In genomic region chr6:20982931-20983330, GRCm38 (mm10) we compare ENCODE assay signal across 24 mouse cellular contexts.
"Had no signal": no experiment of that assay in that cellular context is flagged by ENCODE, and none has a peak within 500 bp of the region (broad histone marks: within the 10 kb centered on the region; RNA-seq: fewer than 3 reads in every experiment).

No protein-coding gene starts in this region.

- H3K27me3 ChIP-seq: heart, embryonic 13.5 days; heart, embryonic 15.5 days; intestine, embryonic 15.5 days; limb, embryonic 13.5 days; limb, embryonic 15.5 days; liver, embryonic 12.5 days had no signal

- H3K27ac ChIP-seq: heart, adult 2 months; heart, embryonic 13.5 days; heart, embryonic 15.5 days; hindbrain, embryonic 14.5 days; intestine, embryonic 15.5 days; limb, embryonic 13.5 days; limb, embryonic 15.5 days; liver, embryonic 12.5 days; liver, embryonic 14.5 days had no signal

- H3K36me3 ChIP-seq: heart, embryonic 13.5 days; heart, embryonic 15.5 days; intestine, embryonic 15.5 days; limb, embryonic 13.5 days; limb, embryonic 15.5 days; liver, embryonic 12.5 days had no signal

- H3K4me2 ChIP-seq: heart, embryonic 11.5 days; heart, embryonic 13.5 days; heart, embryonic 15.5 days; hindbrain, embryonic 14.5 days; intestine, embryonic 15.5 days; limb, embryonic 13.5 days; limb, embryonic 15.5 days; liver, embryonic 12.5 days had no signal

- H3K9me3 ChIP-seq: heart, embryonic 13.5 days; heart, embryonic 15.5 days; intestine, embryonic 15.5 days; limb, embryonic 13.5 days; limb, embryonic 15.5 days; liver, embryonic 12.5 days had no signal

- H3K4me1 ChIP-seq: heart, embryonic 13.5 days; heart, embryonic 15.5 days; intestine, embryonic 15.5 days; limb, embryonic 13.5 days; limb, embryonic 15.5 days; liver, embryonic 12.5 days had no signal

- H3K9ac ChIP-seq: heart, embryonic 13.5 days; heart, embryonic 15.5 days; hindbrain, embryonic 14.5 days; intestine, embryonic 15.5 days; limb, embryonic 13.5 days; limb, embryonic 15.5 days; liver, embryonic 12.5 days; liver, embryonic 14.5 days had no signal

- DNase-seq: gastrocnemius, postnatal 14 days; gastrocnemius, postnatal 36 days; heart, adult 11 months; heart, adult 2 months; heart, postnatal 14 days; heart, postnatal 36 days; kidney, adult 18-20 months; kidney, adult 8-10 months; kidney, postnatal 10 days; kidney, postnatal 25 days; kidney, postnatal 4 days; left cerebral cortex, postnatal 4 days had no signal

- H3K4me3 ChIP-seq: heart, adult 2 months; heart, embryonic 13.5 days; heart, embryonic 15.5 days; intestine, embryonic 15.5 days; limb, embryonic 13.5 days; limb, embryonic 15.5 days; liver, embryonic 12.5 days had no signal

- ATAC-seq: hindbrain, embryonic 16.5 days; inflammation-experienced regulatory T-cells, adult 6 months; intestine, embryonic 15.5 days; intestine, postnatal 0 days; liver, embryonic 12.5 days had no signal
